Mouse (Mus musculus): ENCODE measurements at regions not wholly inside any gene's neighbourhood (a gene's known extent, or its start where the extent isn't known, plus 50 kb on each side); places are given as distances from the start of the nearest gene placed in this dataset.
A peak's percentile ranks its signal among the peaks of the same experiment; 100 is the strongest.

DNA sequence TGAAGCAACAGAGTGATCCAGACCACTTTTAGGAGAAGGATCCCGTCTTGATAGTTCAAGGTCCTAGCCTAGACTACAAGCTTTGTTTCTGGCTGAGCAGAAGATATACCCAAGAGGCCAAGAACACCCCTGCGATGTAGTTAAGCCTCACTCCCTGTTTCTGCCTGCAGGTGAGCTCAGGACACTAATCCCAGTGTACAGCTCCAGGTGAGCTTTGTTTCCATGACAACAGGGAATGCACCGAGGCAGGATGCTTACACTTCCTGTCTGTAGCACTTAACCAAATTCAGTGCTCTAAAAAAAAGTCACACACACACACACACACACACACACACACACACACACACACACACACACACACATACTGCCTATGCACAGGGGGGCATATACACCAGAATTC is 230.7 kb downstream of the Ajap1 start:
- Histone ChIP-seq H3K27me3 (ENCODE audit: control insufficient read depth, insufficient read depth, low read length) (no peaks in the 10 kb centered on the region), H3K9ac (ENCODE audit: low read depth, low read length) (no peak overlapping the region), H3K9me3 (ENCODE audit: control insufficient read depth, low read length) (0 out of 2 replicates have a peak, but pooled peaks cover 3% of the 10 kb centered on the region), H3K4me3 (ENCODE audit: low read length) (no peak overlapping the region), H3K27ac (ENCODE audit: low read depth, low read length) (no peak overlapping the region), H3K4me2 (replicated peaks; ENCODE audit: low read depth, low read length) (no peak overlapping the region), H3K36me3 (ENCODE audit: control insufficient read depth, insufficient read depth, low read length) (no peaks in the 10 kb centered on the region), H3K4me1 (ENCODE audit: control insufficient read depth, insufficient read depth, low read length) (no peaks in the 10 kb centered on the region)
- no peak for ATAC-seq (ENCODE audit: low FRiP score, low TSS enrichment)
- WGBS, result 58% methylated on average over 3 of the region's 3 CpGs

DNA sequence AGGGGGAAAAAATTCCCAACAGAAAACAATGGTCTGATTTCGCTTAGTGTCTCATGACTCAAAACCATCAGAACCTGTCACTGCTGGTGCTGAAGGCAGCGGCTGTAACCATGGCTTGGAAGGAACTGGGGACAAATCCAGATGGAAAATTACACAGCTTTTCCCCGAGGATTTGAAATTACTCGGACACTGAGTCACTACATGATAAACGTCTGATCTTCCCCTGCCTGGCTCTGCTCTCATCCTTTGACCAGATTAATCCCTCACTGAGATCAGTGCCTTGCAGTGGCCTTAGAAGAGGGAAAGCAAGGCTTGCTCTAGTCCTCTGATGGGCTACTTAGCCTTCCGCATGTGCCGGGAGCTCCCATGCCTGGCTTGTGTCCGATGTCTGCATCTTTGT is 231.3 kb downstream of the Ajap1 start:
- H3K27me3 ChIP-seq (ENCODE audit: control insufficient read depth, insufficient read depth, low read length), result no peaks in the 10 kb centered on the region
- 60% methylated on average over 8 of the region's 8 CpGs for WGBS

DNA sequence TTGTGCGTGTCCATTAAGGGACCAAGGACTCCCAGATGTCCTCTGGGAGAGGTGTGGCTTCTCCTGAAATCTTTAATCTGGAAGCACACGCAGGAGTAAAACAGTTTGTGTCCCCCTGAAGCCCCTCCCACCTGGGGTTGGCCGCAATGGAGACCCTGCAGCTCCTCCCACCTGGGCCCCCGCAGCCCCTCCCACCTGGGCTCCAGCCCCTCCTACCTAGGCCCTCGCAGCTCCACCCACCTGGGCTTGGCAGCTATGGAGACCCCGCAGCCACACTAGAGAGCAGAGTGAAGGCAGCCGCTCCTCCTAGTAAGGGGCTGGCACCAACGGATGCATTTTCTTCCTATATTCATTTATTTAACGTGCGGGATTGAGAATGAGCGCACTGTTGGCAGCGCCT is 245.9 kb downstream of the Ajap1 start:
- Histone ChIP-seq H3K4me3 (ENCODE audit: low read length) (no peak overlapping the region), H3K4me2 (replicated peaks; ENCODE audit: low read depth, low read length) (peak overlapping the region; percentile 13; the same call in 1 of the 2 replicates), H3K9ac (ENCODE audit: low read depth, low read length) (no peak overlapping the region), H3K4me1 (ENCODE audit: control insufficient read depth, insufficient read depth, low read length) (no peaks in the 10 kb centered on the region), H3K36me3 (ENCODE audit: control insufficient read depth, insufficient read depth, low read length) (no peaks in the 10 kb centered on the region), H3K9me3 (ENCODE audit: control insufficient read depth, low read length) (peaks cover 5% of the 10 kb centered on the region; the same call in 1 of the 2 replicates), H3K27ac (ENCODE audit: low read depth, low read length) (no peak overlapping the region), H3K27me3 (ENCODE audit: control insufficient read depth, insufficient read depth, low read length) (no peaks in the 10 kb centered on the region; the same call in 1 of the 2 replicates)
- 11% methylated on average over 12 of the region's 12 CpGs for WGBS
- peak; percentile 85 for ATAC-seq (ENCODE audit: low FRiP score, low TSS enrichment)

More for the DNA sequence above, 231.3 kb downstream of the Ajap1 start:
- Histone ChIP-seq H3K27ac (ENCODE audit: low read depth, low read length) (no peak overlapping the region), H3K36me3 (ENCODE audit: control insufficient read depth, insufficient read depth, low read length) (no peaks in the 10 kb centered on the region), H3K9ac (ENCODE audit: low read depth, low read length) (no peak overlapping the region), H3K9me3 (ENCODE audit: control insufficient read depth, low read length) (0 out of 2 replicates have a peak, but pooled peaks cover 3% of the 10 kb centered on the region), H3K4me1 (ENCODE audit: control insufficient read depth, insufficient read depth, low read length) (no peaks in the 10 kb centered on the region), H3K4me3 (ENCODE audit: low read length) (no peak overlapping the region), H3K4me2 (replicated peaks; ENCODE audit: low read depth, low read length) (no peak overlapping the region)
- no peak for ATAC-seq (ENCODE audit: low FRiP score, low TSS enrichment)

- no peak overlapping the region for H3K9ac ChIP-seq (ENCODE audit: low read depth, low read length)
- H3K36me3 ChIP-seq (ENCODE audit: control insufficient read depth, insufficient read depth, low read length), result no peaks in the 10 kb centered on the region
- no peaks in the 10 kb centered on the region; the same call in 1 of the 2 replicates for H3K4me1 ChIP-seq (ENCODE audit: control insufficient read depth, insufficient read depth, low read length)
- 62% methylated on average over 5 of the region's 5 CpGs for WGBS
- H3K9me3 ChIP-seq (ENCODE audit: control insufficient read depth, low read length), result peaks cover 5% of the 10 kb centered on the region; the same call in 1 of the 2 replicates
- no peak for ATAC-seq (ENCODE audit: low FRiP score, low TSS enrichment)
- no peak overlapping the region for H3K4me3 ChIP-seq (ENCODE audit: low read length)
- no peaks in the 10 kb centered on the region; the same call in 1 of the 2 replicates for H3K27me3 ChIP-seq (ENCODE audit: control insufficient read depth, insufficient read depth, low read length)
- no peak overlapping the region for H3K27ac ChIP-seq (ENCODE audit: low read depth, low read length)
- H3K4me2 ChIP-seq (replicated peaks; ENCODE audit: low read depth, low read length), result no peak overlapping the region
These were observed 248.8 kb downstream of the Ajap1 start for GRCm38 (mm10) chr4:153233762-153234161.

DNA sequence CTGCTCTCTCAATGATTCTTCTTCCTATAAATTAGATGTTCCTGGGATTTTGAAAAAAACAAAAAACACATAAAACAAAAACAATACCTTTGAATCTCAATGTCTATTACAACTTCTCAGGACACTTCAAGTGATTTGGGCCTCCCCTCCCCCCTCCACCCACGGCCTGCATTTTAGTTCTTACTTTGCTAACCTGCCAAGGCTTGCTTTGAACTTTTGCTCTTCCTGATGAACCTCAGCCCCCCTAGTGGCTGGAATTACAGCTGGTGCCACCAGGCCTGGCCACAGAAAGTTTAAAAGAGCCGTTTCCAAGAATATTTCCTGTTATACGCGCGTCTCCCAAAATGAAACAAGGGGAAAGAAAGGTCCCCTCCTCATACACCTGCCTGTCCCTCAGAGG is 253.4 kb downstream of the Ajap1 start:
- Histone ChIP-seq H3K36me3 (ENCODE audit: control insufficient read depth, insufficient read depth, low read length) (no peaks in the 10 kb centered on the region), H3K4me2 (replicated peaks; ENCODE audit: low read depth, low read length) (no peak overlapping the region), H3K9me3 (ENCODE audit: control insufficient read depth, low read length) (peaks cover 5% of the 10 kb centered on the region; the same call in 1 of the 2 replicates), H3K27me3 (ENCODE audit: control insufficient read depth, insufficient read depth, low read length) (no peaks in the 10 kb centered on the region), H3K4me1 (ENCODE audit: control insufficient read depth, insufficient read depth, low read length) (peaks cover 7% of the 10 kb centered on the region), H3K4me3 (ENCODE audit: low read length) (no peak overlapping the region), H3K9ac (ENCODE audit: low read depth, low read length) (no peak overlapping the region), H3K27ac (ENCODE audit: low read depth, low read length) (no peak overlapping the region)
- WGBS, result 63% methylated on average over 5 of the region's 5 CpGs
- no peak for ATAC-seq (ENCODE audit: low FRiP score, low TSS enrichment)

DNA sequence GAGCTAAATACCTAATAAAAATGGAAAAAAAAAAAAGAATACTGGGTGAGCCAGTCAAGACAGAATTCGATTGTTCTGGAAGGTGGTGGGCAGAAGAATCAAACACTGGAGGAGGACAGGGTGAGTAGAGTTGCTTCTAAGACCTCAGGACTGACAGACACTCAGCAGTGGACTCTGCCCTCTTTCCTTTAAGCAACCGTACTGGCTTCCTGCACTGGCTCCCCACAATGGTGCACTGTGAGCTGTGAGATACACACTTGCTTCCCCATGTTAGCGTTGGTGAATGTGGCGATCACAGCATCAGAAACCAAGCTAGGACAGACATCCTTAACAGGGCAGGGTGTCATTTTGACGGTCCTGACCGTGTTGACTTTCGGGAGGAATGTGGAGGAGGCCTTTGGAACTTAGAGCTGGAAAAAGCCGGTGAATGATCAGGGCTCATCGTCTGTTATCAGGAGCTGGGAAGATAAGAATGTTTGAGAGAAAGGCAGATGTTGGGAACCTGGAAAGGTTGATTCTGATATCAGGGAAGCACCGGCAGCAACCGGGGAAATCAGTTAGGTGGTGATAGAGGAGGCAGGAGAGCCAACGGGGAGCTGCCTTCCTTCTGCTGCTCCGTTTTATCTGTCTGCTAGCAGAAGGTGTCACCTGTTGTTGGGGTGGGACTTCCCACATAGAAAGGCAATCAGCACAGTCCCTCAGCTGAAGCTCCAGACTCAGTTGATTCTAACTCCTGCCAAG is 254.8 kb downstream of the Ajap1 start:
- no peaks in the 10 kb centered on the region for H3K36me3 ChIP-seq (ENCODE audit: control insufficient read depth, insufficient read depth, low read length)
- no peak overlapping the region for H3K4me3 ChIP-seq (ENCODE audit: low read length)
- ATAC-seq (ENCODE audit: low FRiP score, low TSS enrichment), result no peak
- H3K9ac ChIP-seq (ENCODE audit: low read depth, low read length), result no peak overlapping the region
- no peak overlapping the region for H3K4me2 ChIP-seq (replicated peaks; ENCODE audit: low read depth, low read length)
- no peaks in the 10 kb centered on the region for H3K9me3 ChIP-seq (ENCODE audit: control insufficient read depth, low read length)
- H3K27me3 ChIP-seq (ENCODE audit: control insufficient read depth, insufficient read depth, low read length), result no peaks in the 10 kb centered on the region
- 80% methylated on average over 13 of the region's 13 CpGs for WGBS
- H3K4me1 ChIP-seq (ENCODE audit: control insufficient read depth, insufficient read depth, low read length), result peaks cover 7% of the 10 kb centered on the region
- H3K27ac ChIP-seq (ENCODE audit: low read depth, low read length), result no peak overlapping the region

- 13% methylated on average over 6 of the region's 6 CpGs for WGBS
- Histone ChIP-seq H3K27ac (ENCODE audit: low read depth, low read length) (0 out of 2 replicates have a peak overlapping the region, but pooled peaks have one; percentile 47), H3K4me3 (ENCODE audit: low read length) (no peak overlapping the region), H3K9me3 (ENCODE audit: control insufficient read depth, low read length) (no peaks in the 10 kb centered on the region), H3K4me1 (ENCODE audit: control insufficient read depth, insufficient read depth, low read length) (peaks cover 12% of the 10 kb centered on the region), H3K27me3 (ENCODE audit: control insufficient read depth, insufficient read depth, low read length) (no peaks in the 10 kb centered on the region), H3K9ac (ENCODE audit: low read depth, low read length) (no peak overlapping the region), H3K4me2 (replicated peaks; ENCODE audit: low read depth, low read length) (no peak overlapping the region), H3K36me3 (ENCODE audit: control insufficient read depth, insufficient read depth, low read length) (no peaks in the 10 kb centered on the region)
- peak; percentile 47; the same call in 1 of the 2 replicates for ATAC-seq (ENCODE audit: low FRiP score, low TSS enrichment)
These were observed 257.9 kb downstream of the Ajap1 start for GRCm38 (mm10) chr4:153224618-153225177.

GRCm38 (mm10) chr4:153223019-153223418 is 259.6 kb downstream of the Ajap1 start:
- Histone ChIP-seq H3K27me3 (ENCODE audit: control insufficient read depth, insufficient read depth, low read length) (no peaks in the 10 kb centered on the region), H3K36me3 (ENCODE audit: control insufficient read depth, insufficient read depth, low read length) (no peaks in the 10 kb centered on the region), H3K4me1 (ENCODE audit: control insufficient read depth, insufficient read depth, low read length) (peaks cover 14% of the 10 kb centered on the region), H3K4me2 (replicated peaks; ENCODE audit: low read depth, low read length) (no peak overlapping the region), H3K27ac (ENCODE audit: low read depth, low read length) (no peak overlapping the region), H3K9me3 (ENCODE audit: control insufficient read depth, low read length) (no peaks in the 10 kb centered on the region), H3K4me3 (ENCODE audit: low read length) (no peak overlapping the region), H3K9ac (ENCODE audit: low read depth, low read length) (no peak overlapping the region)
- 83% methylated on average over 5 of the region's 5 CpGs for WGBS
- ATAC-seq (ENCODE audit: low FRiP score, low TSS enrichment), result no peak

DNA sequence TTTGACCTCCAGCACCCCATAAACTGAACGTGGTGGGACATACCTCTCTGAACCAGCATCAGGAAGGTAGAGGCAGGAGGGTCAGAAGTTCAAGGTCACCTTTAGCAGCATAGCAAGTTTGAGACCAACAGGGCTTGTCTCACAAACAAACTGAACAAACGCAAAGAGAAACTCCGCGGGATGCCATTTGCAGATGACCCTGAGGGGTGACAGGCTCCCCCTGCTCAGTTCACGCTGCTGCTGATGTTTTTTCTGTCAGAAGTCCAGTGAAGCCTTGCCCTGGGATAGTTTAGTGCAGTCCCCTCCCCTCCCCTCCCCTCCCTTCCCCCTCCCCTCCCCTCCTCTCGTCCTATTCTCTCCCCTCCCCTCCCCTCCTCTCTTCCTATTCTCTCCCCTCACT is 262.1 kb downstream of the Ajap1 start:
- Histone ChIP-seq H3K27ac (ENCODE audit: low read depth, low read length) (no peak overlapping the region), H3K9me3 (ENCODE audit: control insufficient read depth, low read length) (no peaks in the 10 kb centered on the region), H3K4me1 (ENCODE audit: control insufficient read depth, insufficient read depth, low read length) (peaks cover 14% of the 10 kb centered on the region), H3K9ac (ENCODE audit: low read depth, low read length) (no peak overlapping the region), H3K36me3 (ENCODE audit: control insufficient read depth, insufficient read depth, low read length) (no peaks in the 10 kb centered on the region), H3K4me2 (replicated peaks; ENCODE audit: low read depth, low read length) (no peak overlapping the region), H3K4me3 (ENCODE audit: low read length) (no peak overlapping the region), H3K27me3 (ENCODE audit: control insufficient read depth, insufficient read depth, low read length) (no peaks in the 10 kb centered on the region)
- ATAC-seq (ENCODE audit: low FRiP score, low TSS enrichment), result no peak
- WGBS, result 19% methylated on average over 5 of the region's 6 CpGs

All from kidney, embryonic 14.5 days (tissue).